Mouse (Mus musculus) hematopoietic stem cell, adult 5-6 weeks (primary cell): ENCODE results near the gene Samd13. TPM values are rescaled to one million over a fixed set of nuclear protein-coding genes. Genes with fewer than 3 reads are reported as not detected.
A peak's percentile ranks its signal among the peaks of the same experiment; 100 is the strongest.

Source experiments
- ATAC-seq, 2 experiments: fragments of 125-278 bp in 1 of 2; replicated peaks in 1 of 2; 2 replicates each; pipeline ENCODE4 v1.8.0; 2016 to 2017; ENCODE audit warnings: inconsistent platforms in 2 of 2, mild to moderate bottlenecking in 2 of 2, moderate number of reproducible peaks in 2 of 2, low read depth in 1 of 2, moderate TSS enrichment in 1 of 2; ENCODE audit not compliant: low FRiP score in 2 of 2, poor library complexity in 2 of 2, severe bottlenecking in 2 of 2, insufficient read depth in 1 of 2, low TSS enrichment in 1 of 2
- total RNA-seq: library from RNA; stranded (forward); fragments of 172-1452, 232-1000 nt; gene quantifications from 2 replicates; pipeline ENCODE4 v1.2.3, GENCODE M21; 2017

Samd13 gene
- 3.2 and 5.0 TPM in 2 replicates for total RNA-seq

DNA sequence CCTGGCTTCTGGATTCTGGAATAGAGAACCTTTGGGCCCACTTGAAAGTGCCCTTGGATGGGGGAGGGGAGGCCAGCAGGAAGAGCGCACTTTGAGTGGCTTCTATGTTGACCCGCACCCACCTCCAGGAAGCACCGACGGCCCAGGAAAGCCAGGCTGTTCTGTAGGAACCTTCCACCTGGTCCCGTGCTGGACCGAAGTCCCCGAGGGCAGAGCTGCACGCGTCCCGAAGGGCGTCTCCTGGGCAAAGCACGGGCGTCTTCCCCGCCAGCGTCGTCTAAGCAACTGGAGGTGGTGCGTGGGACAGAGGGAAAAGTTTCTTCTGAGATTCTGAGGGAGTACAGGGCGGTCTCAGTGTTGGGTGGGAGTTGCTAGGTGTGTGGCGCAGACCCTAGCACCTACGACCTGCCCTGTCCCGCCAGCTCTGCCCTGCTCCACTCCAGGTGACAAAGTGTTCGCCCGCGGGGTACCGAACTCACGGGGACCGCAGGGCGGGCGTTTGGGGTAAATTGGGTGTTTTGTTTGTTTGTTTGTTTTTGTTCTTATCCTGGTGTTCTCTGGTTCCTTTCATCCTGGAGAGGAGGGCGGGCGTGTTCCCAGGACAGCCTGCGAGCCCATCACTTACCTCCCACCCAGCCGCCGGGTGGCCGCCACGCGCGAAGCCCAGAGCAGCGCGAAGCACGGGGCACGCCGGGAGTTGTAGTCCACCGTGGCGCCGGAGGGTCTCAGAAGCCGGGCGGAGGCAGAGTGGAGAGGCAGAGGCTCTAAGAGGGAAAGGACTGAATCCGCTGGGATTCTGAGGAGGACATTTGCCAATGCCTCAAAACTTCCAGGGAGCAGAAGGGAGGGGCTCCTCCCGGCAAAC lies at the start of gene Samd13:
TSS of gene Samd13 (minus strand) at position 782 of the 865 bp plus-strand sequence.
- peak; percentile 8 to 34; a peak in 1 of 4 replicates for ATAC-seq

DNA sequence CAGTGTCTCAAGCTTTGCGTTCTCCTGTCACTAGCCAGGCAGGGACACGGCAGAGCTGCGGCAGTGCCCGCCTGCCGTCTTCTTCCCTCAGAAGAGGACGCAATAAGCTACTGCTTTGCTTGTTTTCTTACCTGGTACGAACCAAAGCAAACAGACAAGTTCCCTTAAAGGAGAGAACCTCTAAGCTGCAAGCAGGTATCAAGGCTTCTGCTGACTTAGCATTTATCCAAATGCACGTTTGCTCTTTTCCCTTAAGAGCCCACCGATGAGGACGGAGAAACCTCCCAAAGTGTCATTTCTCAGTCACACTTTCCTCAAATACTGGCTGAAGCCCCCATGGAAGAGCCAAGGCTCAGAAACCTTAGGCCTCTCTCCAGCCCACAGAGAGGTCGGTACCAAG lies 46.1 kb upstream of the Samd13 start:
- no peak for ATAC-seq

DNA sequence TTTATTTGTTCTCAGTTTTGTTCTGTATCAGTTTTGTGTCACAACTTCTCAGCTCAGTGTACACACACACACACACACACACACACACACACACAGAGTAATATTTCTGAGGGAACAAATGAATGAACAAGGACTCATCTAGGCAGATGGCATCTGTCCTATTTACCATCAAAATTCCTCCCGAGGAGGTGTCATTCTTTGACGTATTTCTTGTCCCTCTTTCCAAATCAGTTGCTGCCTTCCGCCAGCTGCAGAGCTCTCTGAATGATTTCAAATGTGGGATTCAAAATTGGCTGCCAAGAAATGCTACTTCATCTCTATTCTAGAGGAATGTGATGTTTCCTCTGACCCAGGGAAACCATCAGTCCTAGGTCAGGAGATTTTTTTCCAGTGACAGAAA lies 37.6 kb upstream of the Samd13 start:
- no peak for ATAC-seq

DNA sequence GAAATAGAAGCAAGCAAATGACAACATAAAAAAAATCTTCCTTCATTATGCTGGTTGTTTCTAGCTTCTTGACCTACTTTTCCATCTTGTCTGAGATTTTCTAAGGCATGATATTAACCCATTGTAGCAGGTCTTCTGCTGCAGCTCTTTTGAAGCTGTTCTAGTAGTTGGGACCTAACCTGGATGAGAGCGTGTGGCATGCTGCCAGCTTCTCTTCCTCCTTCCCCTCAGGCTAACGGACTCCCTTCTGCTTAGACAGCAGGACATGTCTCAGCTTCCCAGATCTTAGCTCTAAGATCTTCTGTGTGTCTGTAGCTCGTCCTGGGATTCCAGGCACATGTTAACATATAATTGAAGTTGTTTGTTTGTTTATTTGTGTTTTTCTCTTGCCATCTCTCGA lies 34.3 kb upstream of the Samd13 start:
- ATAC-seq, result no peak

DNA sequence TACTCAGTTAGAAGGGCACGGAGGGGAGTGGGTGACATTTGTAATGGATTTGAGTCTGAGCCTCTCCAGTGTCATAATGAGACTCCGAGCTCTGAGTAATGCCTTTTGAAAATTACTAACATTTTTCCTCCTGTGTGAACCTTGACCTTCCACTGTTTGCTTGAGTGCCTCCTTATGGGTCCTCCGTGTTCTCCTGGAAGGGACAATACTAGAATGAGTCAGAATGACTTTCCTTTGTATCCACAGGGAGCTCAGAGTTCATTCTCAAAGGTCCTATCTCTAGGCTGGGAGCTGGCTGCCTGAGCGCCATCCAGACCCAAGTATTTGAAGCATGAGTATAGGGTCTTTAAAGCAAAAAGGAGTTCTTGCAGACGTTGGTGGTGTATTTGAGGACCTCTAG lies 32.9 kb upstream of the Samd13 start:
- no peak for ATAC-seq

DNA sequence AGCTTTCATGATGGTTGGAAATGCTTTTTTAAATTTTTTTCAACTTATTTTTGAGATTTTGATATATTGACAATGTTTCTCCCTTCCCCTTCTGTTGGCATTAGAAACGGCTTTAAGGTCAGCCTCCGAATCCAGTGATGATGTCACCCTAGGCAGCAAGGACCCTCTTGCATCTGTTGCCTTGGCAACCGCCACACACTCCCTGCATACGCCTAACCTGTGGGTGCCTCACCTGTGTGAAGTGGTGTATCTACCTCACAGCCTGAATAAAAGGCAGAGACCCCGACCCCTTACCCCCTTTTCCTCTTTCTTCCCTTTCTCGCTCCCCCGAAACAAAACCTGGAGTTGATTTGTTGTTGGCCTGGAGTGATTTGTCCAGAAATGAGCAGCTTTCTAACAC lies 26.9 kb upstream of the Samd13 start:
- no peak for ATAC-seq

DNA sequence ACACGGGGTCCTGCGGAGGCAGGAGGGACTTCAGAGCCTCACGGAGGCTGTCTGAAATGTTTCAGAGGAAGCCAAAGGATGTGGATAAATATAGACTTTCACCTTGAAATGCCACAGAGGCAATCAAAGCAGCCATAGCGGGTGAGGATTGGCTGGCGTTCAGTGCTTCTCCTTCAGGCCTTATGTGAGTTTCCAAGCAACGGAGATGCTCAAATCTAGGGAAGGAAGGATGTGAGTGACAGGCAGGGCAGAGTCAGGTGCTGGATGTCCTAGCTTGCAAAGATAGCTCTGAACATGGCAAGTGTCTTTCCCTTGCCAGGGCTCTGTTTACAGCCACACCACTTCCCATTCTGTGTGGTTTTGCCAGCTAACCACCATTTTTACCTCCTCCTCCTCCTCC lies 26.2 kb upstream of the Samd13 start:
- peak; percentile 59 to 75 for ATAC-seq

DNA sequence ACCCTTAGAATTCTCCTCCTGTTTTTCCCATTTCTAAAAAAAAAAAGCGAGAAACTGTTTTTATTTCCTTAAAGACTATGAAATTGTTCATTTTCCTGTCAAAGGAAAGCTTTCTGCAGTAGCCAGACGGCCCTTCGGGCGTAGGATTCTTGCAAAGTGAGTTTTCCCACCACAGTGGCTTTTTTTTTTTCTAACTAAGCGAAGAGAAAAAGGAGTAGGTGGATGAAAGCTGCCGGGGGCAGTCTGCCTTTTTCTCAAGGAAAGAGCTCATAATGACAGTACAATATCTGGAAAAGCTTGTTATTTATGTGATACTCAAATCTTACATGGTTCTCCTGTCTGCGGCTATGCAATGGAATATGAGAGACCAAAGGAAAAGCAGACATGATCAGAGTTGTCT lies 25.7 kb upstream of the Samd13 start:
- no peak for ATAC-seq

DNA sequence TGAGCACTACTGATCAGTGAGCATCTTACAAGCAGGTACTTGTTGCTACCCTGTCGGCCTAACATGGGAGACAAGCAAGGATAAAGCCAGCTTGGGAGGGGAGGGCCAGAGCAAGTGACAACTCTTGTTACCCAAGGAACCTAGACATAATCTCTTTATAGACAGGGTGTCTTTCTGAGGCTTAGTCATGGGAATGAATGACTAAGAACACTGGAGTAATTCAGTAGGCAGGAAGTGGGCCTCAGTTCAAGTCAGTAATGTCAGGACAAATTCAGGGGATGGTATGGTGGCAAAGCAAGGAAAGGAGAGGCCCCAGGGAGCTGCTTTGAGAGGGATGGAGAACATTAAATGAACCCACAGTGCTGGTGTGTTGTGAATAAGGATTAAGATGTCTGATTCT lies 23.7 kb upstream of the Samd13 start:
- no peak for ATAC-seq

DNA sequence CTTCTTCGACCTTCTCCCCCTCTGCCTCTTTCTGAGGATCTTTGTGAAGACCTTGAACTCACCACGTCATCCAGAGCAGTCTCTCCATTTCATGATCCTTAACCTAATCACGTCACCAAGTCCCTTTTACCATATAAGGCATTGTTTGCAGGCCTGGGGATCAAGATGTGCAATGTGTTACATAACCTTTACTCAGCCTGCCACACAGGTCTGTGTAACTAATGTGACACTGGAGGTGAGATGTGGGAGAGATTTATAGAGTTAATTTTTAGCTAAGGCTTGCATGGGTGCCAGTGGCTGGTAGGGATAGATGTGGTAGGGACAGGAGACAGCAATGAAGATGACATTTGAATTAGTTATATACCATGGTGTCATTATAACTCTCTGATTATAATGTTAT lies 23.0 kb upstream of the Samd13 start:
- ATAC-seq, result no peak

DNA sequence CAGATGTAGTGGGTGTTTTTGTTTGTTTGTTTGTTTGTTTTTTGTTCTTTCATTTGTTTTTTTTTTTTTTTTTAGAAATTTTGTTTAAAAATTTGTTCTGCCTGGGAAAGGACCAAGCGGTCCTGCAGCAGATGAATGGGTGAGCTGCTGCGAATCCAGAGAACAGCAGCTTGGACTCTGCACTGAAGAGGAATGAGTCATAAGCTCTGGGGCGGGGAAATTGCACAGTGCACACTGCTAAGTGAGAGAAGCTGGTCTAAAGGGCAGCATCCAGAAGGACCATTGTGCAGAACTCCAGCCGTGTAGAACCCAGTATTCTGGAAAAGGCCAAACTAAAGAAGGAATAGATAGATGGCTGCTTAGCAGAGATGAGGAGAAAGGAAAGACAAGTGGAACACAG lies 18.7 kb upstream of the Samd13 start:
- ATAC-seq, result no peak

DNA sequence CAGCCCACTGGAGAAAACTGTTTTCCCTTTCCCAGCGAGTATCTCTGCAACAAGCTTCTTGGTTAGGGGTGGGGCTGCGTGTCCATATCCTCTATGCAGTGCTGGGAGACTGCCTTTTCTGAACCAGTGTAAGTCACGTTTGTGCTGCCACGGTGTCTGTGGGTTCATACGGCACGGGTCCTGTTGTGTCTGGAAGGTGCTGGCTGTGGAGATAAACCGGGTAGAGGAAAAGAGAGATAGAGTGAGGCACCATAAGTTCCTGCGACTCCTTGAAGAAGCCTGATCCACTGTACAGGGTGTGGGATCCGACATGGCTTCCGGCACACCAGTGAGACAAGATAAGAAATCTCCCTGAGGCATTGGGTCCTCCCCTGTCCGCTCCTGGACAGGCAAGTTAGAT lies 14.7 kb upstream of the Samd13 start:
- no peak; a peak in 1 of 4 replicates for ATAC-seq

DNA sequence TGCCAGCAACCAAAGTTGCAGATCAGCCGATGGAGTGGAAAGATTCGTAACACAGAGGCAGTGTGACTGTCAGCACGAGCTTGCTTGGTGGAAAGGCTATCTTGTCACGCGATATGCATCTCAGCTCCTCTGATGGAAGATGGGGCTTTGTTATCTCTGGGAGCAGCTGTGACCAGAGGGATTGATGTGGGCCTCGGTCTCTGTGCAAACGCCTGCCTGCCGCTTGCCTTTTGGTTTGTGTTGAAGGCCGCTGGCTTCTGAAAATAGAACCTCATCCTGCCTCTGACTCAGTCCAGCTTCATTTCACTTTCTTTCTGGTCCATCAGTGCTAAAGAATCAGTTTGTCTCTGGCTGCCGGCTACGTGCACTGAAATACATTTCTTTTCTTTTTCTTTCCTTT lies 13.6 kb upstream of the Samd13 start:
- ATAC-seq, result no peak

DNA sequence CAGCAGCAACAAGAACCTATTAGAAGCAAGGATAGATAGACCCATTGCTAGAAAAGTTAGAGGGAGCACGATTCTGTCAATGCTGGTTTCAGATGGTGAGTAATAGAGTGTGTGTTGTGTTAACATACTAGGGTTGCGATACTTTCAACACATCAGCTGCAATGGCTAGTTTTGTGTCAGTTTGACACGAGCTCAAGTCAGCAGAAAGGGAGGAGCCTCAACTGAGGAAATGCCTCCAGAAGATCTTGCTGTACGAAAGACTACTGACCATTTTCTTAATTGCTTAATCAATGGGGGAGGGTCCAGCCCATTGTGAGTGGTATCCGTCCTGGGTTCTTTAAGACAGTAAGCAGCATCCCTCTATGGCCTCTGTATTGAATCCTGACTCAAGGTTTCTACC lies 7.2 kb upstream of the Samd13 start:
- no peak for ATAC-seq

DNA sequence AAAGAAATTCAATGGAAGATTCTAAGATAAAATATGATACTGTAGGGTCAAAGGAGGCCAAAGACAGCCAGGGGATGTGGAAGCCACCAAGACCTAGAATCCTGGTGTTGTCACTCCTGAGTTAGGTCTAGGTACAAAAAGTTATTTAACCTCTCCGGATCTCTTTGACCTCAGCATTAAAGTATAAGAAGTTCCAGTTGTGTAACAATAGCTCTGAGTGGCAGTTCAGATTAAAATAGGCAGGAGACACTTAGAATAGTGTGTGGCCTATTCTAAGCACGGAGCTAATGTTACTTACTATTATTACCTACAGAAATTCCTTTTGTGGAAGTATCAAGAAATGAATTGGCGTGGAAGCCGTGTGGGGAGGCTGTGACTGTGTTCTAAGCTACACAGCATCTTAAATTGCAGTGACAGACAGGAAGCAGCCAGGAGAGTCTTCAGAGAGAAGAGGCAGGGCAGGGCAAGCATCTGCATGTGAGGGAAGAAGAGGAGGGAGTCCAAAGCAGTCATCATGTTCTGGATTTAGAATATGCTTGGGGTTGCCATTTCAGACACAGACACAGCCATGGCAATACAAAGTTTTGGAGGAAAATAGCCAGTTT lies 1.8 kb upstream of the Samd13 start:
- no peak for ATAC-seq

DNA sequence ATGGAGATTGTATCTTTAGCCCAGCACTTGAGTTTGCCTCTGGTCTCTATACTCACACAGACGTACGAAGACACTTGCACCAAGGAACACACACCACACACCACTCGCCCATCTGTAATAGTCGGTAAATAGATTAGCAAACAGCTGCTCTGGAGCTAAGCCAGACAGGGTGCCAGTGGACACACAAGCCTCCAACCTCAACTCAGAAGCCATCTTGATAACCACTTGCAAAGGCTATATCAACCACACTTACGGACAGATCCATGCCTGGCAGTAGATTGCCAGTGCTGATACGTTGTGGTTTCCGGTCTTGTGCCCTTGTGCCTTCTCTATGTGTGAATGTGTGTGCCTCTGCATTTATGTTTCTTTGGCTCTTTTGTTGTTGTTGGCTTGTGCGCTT lies 1.0 kb upstream of the Samd13 start:
- peak in 1 of 2 experiments; percentile 20; a peak in 2 of 4 replicates for ATAC-seq

DNA sequence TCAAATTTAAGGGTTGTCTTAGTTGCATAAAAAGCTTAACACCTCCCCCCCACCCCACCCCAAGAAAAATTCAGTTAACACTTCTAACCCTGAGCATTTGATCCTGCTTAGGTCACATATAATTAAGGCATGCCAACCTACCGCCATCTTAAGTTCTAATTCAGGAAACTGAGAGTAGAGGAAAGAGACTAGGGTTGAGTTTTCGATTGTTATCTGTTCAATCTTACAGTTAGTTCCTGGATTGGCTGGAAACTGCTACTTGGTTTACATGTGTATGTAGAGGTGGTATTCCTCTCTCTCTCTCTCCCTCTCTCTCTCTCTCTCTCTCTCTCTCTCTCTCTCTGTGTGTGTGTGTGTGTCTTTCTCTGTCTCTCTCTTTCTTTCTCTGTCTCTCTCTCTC lies 2.3 kb downstream of the Samd13 start:
- ATAC-seq, result no peak

DNA sequence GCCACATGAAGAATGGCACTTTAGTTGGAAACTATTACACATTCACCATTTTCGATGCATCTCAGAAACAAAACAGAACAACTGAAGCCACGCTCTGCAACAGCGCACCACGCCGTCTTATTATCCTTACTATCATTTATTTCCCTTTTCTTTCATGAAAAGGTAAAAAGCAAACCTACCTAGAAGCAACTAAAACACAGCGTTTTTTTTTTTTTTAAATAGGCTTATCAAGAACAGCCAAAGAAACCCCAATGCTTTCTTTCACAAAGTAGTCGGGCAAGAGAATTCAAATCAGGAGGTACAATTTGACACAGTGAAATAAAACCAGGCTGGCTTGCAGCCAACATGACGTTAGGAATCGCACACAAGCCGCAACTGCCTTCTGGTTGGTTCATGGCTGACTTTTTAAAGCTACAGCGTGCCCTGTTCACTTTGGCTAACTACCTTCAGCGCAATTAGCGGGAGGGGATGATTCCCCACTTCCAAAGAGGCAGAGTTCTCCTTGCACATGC lies 3.2 kb downstream of the Samd13 start:
- ATAC-seq, result peak; percentile 30 to 68; a peak in 2 of 4 replicates

DNA sequence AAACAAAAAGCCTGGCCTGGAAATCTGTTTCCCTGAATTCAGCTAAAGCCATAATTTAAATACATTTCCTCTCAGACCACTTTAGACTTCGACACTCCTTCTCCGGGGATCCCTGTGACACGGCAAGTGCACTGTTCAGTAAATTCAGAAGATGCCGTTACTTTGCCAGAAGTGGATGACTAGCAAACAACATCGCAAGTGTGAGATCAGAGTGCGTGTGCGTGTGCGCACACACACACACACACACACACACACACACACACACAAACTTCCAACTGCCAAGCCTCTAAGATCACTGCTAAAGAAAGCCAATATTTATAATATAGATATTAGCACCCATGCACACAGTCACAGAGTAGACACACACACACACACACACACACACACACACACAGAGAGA lies 3.7 kb downstream of the Samd13 start:
- ATAC-seq, result no peak
